Mouse (Mus musculus) monocyte, adult 2 months (primary cell): ENCODE data around the gene B3galt4.
"Not testable (repeated sequence)": the region's sequence is repeated elsewhere in the genome, so short reads cannot be mapped to it uniquely, and the experiment has no call there.

ENCODE experiments used
- DNase-seq, 2 experiments: peaks; one replicate each; pipeline ENCODE4 v3.0.0; 2022; ENCODE audit warnings: low spot score in 2 of 2, low read depth in 1 of 2

The B3galt4 gene

DNA sequence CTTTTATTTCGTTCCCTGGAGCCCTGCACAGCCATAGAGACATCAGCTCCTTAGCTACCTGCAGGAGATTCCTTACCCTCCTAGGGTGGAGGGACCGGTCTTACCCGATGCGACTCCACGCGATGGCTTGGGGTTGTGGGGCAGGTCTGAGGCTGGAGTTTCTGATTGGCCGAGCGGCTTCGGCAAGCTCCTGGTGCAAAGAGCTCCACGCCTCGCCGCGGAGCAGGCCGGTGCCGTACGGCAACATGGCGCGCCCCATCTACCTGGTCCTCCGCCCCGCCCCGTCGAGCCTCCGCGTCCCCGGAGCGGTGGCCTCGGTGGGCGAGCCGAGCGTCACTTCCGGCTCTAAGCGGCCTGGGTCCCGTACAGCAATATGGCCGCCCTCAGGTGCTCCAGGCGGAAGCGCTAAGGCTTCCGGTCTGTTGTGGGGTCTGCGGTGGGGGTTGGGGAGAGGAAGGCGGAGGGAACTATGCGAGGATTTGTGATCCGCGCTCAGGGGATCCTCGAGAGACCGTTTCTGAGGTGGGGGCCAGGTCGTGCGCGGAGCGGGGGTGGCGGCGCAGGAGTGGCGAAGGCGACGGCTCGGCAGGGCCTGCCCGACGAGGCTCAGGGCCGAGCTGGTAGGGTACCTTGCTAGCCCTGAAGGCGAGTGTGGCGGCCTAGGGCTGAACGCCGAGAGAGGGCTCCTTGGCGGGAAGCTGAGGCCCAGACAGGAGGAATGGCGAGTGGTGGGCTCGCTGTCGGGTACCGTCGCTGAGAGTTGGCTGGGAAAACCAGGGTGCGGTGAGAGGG, 42.0 kb downstream of the B3galt4 start, which contains the start of gene Daxx:
TSS of gene Daxx (plus strand) at position 338 of the 792 bp plus-strand sequence.
- peak; percentile 92 to 96 for DNase-seq

DNA sequence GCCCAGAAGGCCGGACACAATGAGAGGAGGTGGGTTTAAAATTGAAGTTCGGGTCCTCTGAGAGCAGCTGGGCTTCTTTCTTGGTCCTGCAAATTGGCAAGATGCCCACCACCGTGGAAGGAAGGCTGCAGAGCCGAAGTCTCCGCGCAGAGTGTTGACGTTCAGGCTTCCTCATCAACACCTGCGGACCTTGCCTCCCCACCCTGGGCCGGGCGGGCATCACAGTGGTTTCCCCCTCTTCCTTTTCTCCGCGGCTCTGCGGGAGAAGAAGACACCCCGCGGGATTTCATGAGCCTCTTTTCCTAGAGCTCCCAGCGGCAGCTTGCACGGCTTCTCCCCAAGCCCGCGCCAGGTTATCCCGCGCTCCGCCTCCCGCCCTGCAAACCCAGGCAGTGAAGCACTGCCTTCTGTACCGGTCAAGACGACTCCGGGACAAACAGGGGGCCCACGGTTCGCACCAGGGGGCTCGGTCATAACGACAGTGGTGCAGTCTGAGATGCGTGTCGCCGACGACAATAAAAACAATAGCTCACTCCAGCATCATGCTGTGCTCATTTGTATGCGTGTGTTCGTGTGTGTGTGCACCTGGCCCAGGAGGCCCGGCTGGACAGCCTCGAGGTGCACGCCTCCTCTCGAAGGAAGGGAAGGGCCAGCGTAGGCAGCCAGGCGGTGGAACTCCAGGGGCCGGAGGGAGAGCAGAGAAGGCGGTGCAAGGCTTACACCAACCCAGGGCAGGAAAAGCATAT, 42.8 kb downstream of the B3galt4 start:
- DNase-seq = no peak

DNA sequence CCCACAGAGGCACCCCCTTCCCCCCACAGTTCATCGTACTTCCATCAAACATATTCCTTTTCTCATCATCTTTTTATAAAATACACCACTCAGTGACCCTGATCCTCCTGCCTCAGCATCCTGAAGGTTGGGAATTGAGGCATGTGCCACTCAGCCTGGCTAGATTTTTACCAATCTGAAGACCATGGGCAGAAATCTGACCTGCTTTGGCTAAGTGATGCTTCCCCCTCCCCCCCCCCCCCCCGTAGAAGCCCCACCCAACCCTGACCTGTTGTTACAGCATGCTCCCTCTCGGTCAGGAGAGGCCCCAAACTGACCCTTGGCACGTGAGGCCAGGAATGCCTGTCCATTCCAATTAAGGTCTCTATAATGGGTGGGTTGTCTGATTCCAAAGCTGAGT, 46.5 kb downstream of the B3galt4 start, which contains the start of gene Platr17:
TSS of gene Platr17 (plus strand) at position 301 of the 400 bp plus-strand sequence.
- DNase-seq = not testable (repeated sequence)

GRCm38 (mm10) chr17:33903911-33904651, 47.2 kb downstream of the B3galt4 start:
- not testable (repeated sequence) for DNase-seq

DNA sequence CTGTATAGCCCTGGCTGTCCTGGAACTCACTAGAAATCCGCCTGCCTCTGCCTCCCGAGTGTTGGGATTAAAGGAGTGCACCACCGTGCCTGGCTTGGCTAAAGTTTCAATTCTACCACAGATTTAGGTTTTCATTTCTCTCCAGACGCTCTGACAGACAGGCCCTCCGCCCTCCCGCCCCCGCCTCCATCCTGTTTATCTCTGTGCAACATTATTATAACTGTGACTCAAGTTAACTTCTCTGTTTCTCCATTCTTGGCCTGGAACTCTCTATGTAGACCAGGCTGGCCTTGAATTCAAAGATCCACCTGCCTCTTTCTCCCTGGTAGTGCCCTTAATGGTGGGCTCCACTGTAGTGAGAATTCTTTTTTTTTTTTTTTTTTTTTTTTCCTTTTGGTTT, 48.8 kb downstream of the B3galt4 start:
- DNase-seq = no peak

DNA sequence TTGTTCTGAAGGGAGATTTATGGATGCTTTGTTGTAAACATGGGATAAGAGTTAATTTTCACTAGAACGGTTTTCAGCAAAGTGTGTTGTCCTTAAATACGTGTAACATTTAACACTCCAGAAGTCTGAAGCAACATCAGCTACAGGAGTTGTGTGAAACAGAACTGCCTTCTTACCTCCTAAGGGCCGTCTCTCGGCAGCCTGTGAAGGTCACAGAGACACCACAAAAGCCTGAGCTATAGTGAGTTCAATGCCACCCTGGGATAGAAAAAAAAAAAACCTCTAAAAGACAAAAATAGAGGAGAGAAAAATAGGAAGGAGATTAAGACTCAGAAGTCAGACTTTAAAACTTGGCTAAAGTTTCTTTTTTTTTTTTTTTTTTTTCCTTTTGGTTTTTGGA, 49.2 kb downstream of the B3galt4 start:
- DNase-seq = no peak

- DNase-seq = no peak
Observed at GRCm38 (mm10) chr17:33901653-33902052, 49.6 kb downstream of the B3galt4 start.

- DNase-seq = no peak
Observed at GRCm38 (mm10) chr17:33900989-33901314, 50.3 kb downstream of the B3galt4 start.

DNA sequence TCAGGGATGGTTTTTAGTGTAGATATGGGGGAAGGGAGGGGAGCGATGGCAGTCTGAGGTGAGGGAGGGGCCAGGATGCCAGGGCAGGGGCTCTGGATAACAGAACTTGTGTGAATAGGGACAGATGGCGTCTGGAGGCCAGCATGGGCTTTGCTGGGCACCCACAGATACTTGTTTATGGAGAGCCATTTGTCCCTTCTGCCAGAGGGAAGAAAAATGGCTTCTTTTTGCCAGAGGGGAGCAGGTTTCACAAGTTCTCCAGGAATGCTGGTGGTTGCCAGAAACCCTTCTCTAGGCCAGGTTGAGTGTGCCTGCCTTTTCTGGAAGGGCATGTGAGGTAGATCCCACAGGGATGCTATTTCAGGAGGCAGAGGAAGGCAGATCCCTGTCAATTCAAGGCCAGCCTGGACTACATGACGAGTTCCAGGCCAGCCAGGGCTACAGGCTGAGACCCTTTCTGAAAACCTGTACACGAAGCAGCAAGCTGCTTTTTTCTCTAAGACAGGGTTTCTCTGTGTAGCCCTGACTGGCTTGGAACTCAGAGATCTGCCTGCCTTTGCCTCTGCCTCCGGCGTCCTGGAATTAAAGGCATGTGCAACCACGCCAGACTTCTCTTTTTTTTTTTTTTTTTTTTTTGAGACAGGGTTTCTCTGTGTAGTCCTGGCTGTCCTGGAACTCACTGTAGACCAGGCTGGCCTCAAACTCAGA, 50.9 kb downstream of the B3galt4 start:
- no peak for DNase-seq
